Mouse (Mus musculus): Measurements from ENCODE around the gene Olfr1393. TPM values are rescaled to one million over a fixed set of nuclear protein-coding genes. Genes with fewer than 3 reads are reported as not detected.
A peak's percentile ranks its signal among the peaks of the same experiment; 100 is the strongest.
"Not testable (repeated sequence)": the region's sequence is repeated elsewhere in the genome, so short reads cannot be mapped to it uniquely, and the experiment has no call there.

Olfr1393 gene
- total and polyA plus RNA-seq, 2 experiments from 2014 or later = 0.10 to 0.48 TPM

GRCm38 (mm10) chr11:49267970-49268579, 10.0 kb upstream of the Olfr1393 start:
- Histone ChIP-seq H3K4me3 (ENCODE audit: low read depth, low read length) (no peak overlapping the region), H3K4me2 (ENCODE audit: low read depth) (no peak overlapping the region), H3K27me3 (ENCODE audit: insufficient read depth, low read length) (no peaks in the 10 kb centered on the region), H3K36me3 (ENCODE audit: insufficient read depth) (no peaks in the 10 kb centered on the region), H3K9ac (no peak overlapping the region), H3K4me1 (ENCODE audit: insufficient read depth) (no peaks in the 10 kb centered on the region), H3K9me3 (ENCODE audit: low read length) (no peaks in the 10 kb centered on the region), H3K27ac (ENCODE audit: low read depth, low read length) (no peak overlapping the region)
- TF ChIP-seq CTCF (IDR thresholded peaks at IDR 0.05; ENCODE audit: low read depth) = no peak
- ATAC-seq (no peak), DNase-seq (no peak)
- 82% methylated on average over 15 of the region's 15 CpGs for WGBS

DNA sequence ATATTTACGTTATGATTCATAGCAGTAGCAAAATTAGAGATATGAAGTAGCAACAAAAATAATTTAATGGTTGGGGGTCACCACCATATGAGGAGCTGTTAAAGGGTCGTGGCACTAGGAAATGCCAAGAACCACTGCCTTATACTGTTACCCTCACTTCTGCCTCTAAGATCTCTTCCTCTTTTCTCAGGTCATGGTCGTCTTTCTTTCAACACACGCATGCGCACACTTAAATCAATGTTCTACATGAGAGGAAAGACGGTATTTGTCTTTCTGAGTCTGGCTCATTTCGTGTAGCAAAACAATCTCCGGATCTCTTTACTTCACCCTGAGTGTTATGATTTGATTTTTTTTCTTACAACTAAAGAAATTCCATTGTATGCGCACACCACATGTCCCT, 8.3 kb upstream of the Olfr1393 start:
- Histone ChIP-seq H3K36me3 (ENCODE audit: insufficient read depth) (no peaks in the 10 kb centered on the region), H3K9ac (no peak overlapping the region), H3K4me3 (ENCODE audit: low read depth, low read length) (no peak overlapping the region), H3K9me3 (ENCODE audit: low read length) (no peaks in the 10 kb centered on the region), H3K4me1 (ENCODE audit: insufficient read depth) (no peaks in the 10 kb centered on the region), H3K27me3 (ENCODE audit: insufficient read depth, low read length) (no peaks in the 10 kb centered on the region), H3K27ac (ENCODE audit: low read depth, low read length) (no peak overlapping the region), H3K4me2 (ENCODE audit: low read depth) (no peak overlapping the region)
- 95% methylated on average over 9 of the region's 9 CpGs for WGBS
- TF ChIP-seq CTCF (IDR thresholded peaks at IDR 0.05; ENCODE audit: low read depth) = no peak
- ATAC-seq (no peak), DNase-seq (no peak)

DNA sequence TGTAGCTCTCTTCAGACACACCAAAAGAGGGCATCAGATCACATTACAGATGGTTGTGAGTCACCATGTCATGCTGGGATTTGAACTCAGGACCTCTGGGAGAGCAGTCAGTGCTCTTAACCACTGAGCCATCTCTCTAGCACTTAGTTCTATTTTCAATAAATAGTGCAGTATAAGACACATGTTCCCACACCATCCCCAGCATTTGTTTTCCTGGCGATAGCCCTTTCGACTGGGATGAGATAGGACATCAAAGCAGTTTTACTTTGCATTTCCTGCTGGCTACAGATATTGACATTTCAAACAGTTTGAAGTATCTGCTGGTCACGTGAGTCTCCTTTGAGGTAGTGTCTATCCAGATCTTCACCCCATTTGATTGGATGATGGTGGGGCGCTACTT, 7.7 kb upstream of the Olfr1393 start:
- WGBS = 89% methylated on average over 4 of the region's 4 CpGs
- Histone ChIP-seq H3K36me3 (ENCODE audit: insufficient read depth) (no peaks in the 10 kb centered on the region), H3K9me3 (ENCODE audit: low read length) (no peaks in the 10 kb centered on the region), H3K27ac (ENCODE audit: low read depth, low read length) (no peak overlapping the region), H3K4me1 (ENCODE audit: insufficient read depth) (no peaks in the 10 kb centered on the region), H3K4me3 (ENCODE audit: low read depth, low read length) (no peak overlapping the region), H3K27me3 (ENCODE audit: insufficient read depth, low read length) (no peaks in the 10 kb centered on the region), H3K4me2 (ENCODE audit: low read depth) (no peak overlapping the region), H3K9ac (no peak overlapping the region)
- ATAC-seq (no peak), DNase-seq (no peak)
- TF ChIP-seq CTCF (IDR thresholded peaks at IDR 0.05; ENCODE audit: low read depth) = no peak

GRCm38 (mm10) chr11:49271334-49271733, 6.8 kb upstream of the Olfr1393 start:
- peak; percentile 84 for TF ChIP-seq CTCF (IDR thresholded peaks at IDR 0.05; ENCODE audit: low read depth)
- no peaks in the 10 kb centered on the region for H3K27me3 ChIP-seq (ENCODE audit: insufficient read depth, low read length)

DNA sequence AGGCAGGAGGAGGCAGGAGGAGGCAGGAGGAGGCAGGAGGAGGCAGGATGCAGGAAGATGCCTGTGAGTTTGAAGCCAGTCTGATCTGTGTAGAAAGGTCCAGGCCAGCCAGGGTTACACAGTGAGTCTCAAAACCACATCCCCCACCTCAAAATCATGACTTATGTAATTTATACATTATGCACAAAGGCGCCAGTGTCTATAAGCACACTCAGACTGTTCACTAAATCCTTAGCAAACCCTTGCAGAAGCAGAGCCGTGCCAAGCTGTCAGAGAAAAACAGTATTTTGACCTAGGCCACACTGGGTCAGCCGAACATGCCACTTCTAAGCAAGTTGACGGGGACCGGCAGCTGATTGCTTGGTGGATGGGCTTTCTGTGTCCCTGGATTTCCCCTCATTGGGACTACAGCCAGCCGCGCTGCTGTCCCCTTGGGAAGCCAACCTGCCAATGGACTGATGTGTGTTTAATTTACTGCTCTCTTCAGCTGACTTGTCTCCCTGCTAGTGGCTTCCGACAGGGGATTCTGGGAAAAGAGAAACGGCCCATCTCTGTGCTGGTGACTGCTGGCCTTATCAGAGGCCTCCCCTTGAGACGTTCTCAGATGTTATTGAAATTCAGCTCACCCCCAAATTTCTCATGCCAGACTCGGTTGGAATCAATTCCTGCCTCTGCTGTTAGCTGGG, 4.1 kb upstream of the Olfr1393 start:
- TF ChIP-seq CTCF (IDR thresholded peaks at IDR 0.05; ENCODE audit: low read depth) = no peak
- Histone ChIP-seq H3K9ac (no peak overlapping the region), H3K27ac (ENCODE audit: low read depth, low read length) (no peak overlapping the region), H3K27me3 (ENCODE audit: insufficient read depth, low read length) (no peaks in the 10 kb centered on the region), H3K4me1 (ENCODE audit: insufficient read depth) (no peaks in the 10 kb centered on the region), H3K36me3 (ENCODE audit: insufficient read depth) (no peaks in the 10 kb centered on the region), H3K9me3 (ENCODE audit: low read length) (no peaks in the 10 kb centered on the region), H3K4me3 (ENCODE audit: low read depth, low read length) (no peak overlapping the region), H3K4me2 (ENCODE audit: low read depth) (no peak overlapping the region)
- no peak for ATAC-seq
- no peak for DNase-seq
- 70% methylated on average over 11 of the region's 11 CpGs for WGBS

More at GRCm38 (mm10) chr11:49271334-49271733, 6.8 kb upstream of the Olfr1393 start:
- H3K4me2 ChIP-seq (ENCODE audit: low read depth) = no peak overlapping the region
- no peak overlapping the region for H3K27ac ChIP-seq (ENCODE audit: low read depth, low read length)
- no peak overlapping the region for H3K4me3 ChIP-seq (ENCODE audit: low read depth, low read length)
- H3K9ac ChIP-seq = no peak overlapping the region
- no peaks in the 10 kb centered on the region for H3K9me3 ChIP-seq (ENCODE audit: low read length)
- ATAC-seq (peak; percentile 74; the same call in 1 of the 2 replicates), DNase-seq (peak; percentile 75)
- 26% methylated on average over 7 of the region's 7 CpGs for WGBS
- no peaks in the 10 kb centered on the region for H3K4me1 ChIP-seq (ENCODE audit: insufficient read depth)
- no peaks in the 10 kb centered on the region for H3K36me3 ChIP-seq (ENCODE audit: insufficient read depth)

GRCm38 (mm10) chr11:49284982-49285381, 6.9 kb downstream of the Olfr1393 start, which contains the start of gene Olfr1392:
Olfr1392 (plus strand) TSS chr11:49285282.
- not testable (repeated sequence) for ATAC-seq; H3K9me3 ChIP-seq (ENCODE audit: low read length); H3K36me3 ChIP-seq (ENCODE audit: insufficient read depth); H3K4me1 ChIP-seq (ENCODE audit: insufficient read depth); H3K4me3 ChIP-seq (ENCODE audit: low read depth, low read length); DNase-seq; H3K9ac ChIP-seq; H3K4me2 ChIP-seq (ENCODE audit: low read depth); H3K27ac ChIP-seq (ENCODE audit: low read depth, low read length); H3K27me3 ChIP-seq (ENCODE audit: insufficient read depth, low read length)
- 72% methylated on average over 1 of the region's 1 CpGs for WGBS

DNA sequence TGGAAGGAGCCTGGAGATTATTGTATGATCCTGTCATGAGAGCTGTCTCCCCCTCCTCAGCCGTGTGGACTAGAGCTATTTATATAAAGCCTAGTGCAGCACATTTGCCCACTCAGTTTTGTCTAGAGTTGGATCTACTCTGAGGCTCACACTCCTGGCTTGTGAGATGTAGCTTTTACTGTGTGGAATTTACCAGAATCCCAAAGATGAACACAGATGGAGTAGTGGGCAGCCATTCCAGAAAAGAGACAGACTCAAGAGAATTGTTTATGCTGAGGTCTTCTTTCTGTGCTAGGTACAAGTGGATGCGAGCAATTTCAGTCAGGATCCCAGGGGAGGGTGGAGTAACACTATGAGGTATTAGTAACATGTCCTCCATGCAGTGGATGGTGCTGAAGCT, 9.1 kb downstream of the Olfr1393 start:
- TF ChIP-seq CTCF (IDR thresholded peaks at IDR 0.05; ENCODE audit: low read depth) = no peak
- Histone ChIP-seq H3K9ac (no peak overlapping the region), H3K27ac (ENCODE audit: low read depth, low read length) (no peak overlapping the region), H3K4me2 (ENCODE audit: low read depth) (no peak overlapping the region), H3K9me3 (ENCODE audit: low read length) (no peaks in the 10 kb centered on the region), H3K4me3 (ENCODE audit: low read depth, low read length) (no peak overlapping the region), H3K4me1 (ENCODE audit: insufficient read depth) (no peaks in the 10 kb centered on the region), H3K36me3 (ENCODE audit: insufficient read depth) (no peaks in the 10 kb centered on the region), H3K27me3 (ENCODE audit: insufficient read depth, low read length) (no peaks in the 10 kb centered on the region)
- ATAC-seq = no peak
- WGBS = 69% methylated on average over 2 of the region's 2 CpGs
- no peak for DNase-seq
